Mouse (Mus musculus): Measurements from ENCODE around the gene Slc25a33.

GRCm38 (mm10) chr4:149794010-149794338 is 19.9 kb upstream of the Slc25a33 start:
- TF ChIP-seq POLR2A (IDR thresholded peaks at IDR 0.05; ENCODE audit: extremely low read depth, insufficient read depth, low read length) (no peak), CTCF (IDR thresholded peaks at IDR 0.05; ENCODE audit: extremely low read depth, insufficient read depth, low read length) (no peak)
